Mouse (Mus musculus): ENCODE measurements around the gene Olfr94.

- TF ChIP-seq CTCF (IDR thresholded peaks at IDR 0.05; ENCODE audit: extremely low read depth, insufficient read depth, low read length) (no peak), POLR2A (IDR thresholded peaks at IDR 0.05; ENCODE audit: extremely low read depth, insufficient read depth, low read length) (no peak)
Measured at GRCm38 (mm10) chr17:37185474-37185873, 15.3 kb downstream of the Olfr94 start.
